Mouse (Mus musculus) adrenal gland, postnatal 10 days (tissue): ENCODE measurements at regions not wholly inside any gene's neighbourhood (a gene's known extent, or its start where the extent isn't known, plus 50 kb on each side); places are given as distances from the start of the nearest gene placed in this dataset.
A peak's percentile ranks its signal among the peaks of the same experiment; 100 is the strongest.
"Not testable (repeated sequence)": the region's sequence is repeated elsewhere in the genome, so short reads cannot be mapped to it uniquely, and the experiment has no call there.

Experiments used
- DNase-seq: peaks from one replicate; pipeline ENCODE4 v3.0.0; 2021; ENCODE audit warnings: mixed read lengths

- DNase-seq = no peak
Measured at GRCm38 (mm10) chr6:89153027-89153662, 209.3 kb downstream of the Plxna1 start.

DNA sequence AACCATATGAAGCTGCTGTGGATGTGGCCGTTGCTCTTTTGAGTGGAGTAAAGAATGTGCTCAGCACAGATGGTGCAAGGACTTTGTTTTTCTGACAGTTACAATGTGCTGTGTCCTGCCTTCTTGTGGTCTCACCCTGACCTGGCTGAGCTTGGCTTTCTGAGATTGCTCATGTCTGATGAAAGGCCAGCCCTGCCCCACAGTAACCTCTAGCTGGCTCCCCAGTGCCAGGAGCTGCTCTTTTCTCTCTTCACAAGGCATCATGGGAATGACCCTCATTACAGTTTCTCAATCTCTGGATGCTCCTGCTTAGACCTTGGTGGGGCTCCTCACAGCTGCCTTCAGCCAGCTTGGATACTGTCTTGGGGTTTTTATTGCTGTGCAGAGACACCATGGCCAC is 204.9 kb downstream of the Plxna1 start:
- DNase-seq = peak; percentile 9

DNA sequence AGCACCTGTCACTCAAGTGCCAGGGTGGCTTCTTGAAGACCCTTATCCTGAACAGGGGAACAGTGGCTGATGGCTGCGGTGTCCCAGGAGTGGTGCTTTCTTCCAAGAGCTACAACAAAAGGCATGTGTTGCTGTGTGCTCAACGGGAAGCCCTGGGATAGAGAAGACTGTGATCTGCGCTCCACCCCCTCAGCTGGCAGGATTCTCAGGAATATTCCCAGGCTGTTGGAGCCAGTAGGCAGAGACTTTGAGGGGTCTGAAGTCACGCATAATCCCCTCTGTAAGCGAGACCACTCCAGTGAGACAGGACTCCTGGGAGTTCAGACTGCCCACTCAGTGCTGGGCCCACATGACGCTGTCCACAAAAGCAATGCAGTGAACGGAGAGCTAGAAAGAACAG is 202.4 kb downstream of the Plxna1 start:
- DNase-seq = no peak

DNA sequence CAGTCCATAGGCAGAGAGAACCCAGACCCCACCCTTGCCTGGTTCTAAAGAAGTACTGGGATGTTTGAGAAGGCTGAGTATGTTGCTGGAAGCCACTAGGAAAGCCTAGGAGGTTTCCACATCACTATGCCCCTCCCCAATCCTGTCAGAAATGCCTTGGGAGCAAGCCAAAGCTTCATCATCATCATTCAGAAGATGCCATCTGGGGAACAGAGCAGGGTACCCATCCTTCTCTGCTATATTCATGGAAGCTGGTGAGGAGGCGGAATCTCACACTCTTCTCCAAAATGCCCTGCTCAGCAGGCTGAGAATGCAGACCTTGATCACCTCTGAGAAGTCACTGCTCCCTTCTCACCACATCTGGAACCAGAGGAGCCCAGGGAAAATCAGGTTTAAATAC is 200.7 kb downstream of the Plxna1 start:
- no peak for DNase-seq

- no peak for DNase-seq
Measured at GRCm38 (mm10) chr6:89169520-89169919, 192.9 kb downstream of the Plxna1 start.

DNA sequence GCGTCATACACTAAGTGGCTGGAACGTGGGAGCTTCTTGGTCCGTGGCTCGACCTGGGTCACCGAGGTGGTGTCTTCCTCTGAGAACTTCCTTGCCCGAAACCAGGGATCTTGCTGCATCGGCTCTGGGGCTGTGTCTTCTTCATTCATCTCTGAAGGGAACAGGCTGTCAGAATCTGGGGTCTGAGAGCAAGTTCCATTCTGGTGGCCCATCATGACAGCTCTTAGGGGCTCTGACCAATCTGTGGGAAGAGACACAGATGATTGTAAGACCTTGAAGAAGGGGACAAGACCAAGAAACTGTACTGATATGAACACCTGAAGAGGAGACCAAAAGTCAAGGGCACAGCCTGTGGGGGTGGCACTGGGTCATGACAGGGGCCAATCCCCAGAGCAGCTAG is 177.5 kb downstream of the Plxna1 start:
- DNase-seq = not testable (repeated sequence)

GRCm38 (mm10) chr6:89200514-89201284 is 161.7 kb downstream of the Plxna1 start:
- DNase-seq = not testable (repeated sequence)

DNA sequence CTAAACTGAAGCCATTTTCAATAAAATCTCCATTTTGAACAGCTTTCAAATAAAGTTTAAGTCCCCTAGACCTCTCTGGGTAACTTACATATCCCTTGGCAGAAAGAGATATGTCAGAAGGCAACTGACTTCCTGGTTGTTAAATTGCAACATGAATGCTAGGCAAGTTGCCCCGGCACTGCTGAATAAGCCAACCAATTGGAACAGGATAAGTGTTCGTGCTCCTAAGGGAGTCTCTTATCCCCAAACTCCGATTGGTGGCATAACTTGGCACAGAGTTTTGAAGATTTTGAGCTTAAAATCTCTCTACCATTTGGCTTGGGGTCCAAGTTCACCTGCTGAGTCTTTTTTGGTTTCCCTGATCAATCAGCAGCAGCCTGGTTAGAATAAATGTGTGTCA is 147.4 kb downstream of the Plxna1 start:
- DNase-seq = peak; percentile 56

DNA sequence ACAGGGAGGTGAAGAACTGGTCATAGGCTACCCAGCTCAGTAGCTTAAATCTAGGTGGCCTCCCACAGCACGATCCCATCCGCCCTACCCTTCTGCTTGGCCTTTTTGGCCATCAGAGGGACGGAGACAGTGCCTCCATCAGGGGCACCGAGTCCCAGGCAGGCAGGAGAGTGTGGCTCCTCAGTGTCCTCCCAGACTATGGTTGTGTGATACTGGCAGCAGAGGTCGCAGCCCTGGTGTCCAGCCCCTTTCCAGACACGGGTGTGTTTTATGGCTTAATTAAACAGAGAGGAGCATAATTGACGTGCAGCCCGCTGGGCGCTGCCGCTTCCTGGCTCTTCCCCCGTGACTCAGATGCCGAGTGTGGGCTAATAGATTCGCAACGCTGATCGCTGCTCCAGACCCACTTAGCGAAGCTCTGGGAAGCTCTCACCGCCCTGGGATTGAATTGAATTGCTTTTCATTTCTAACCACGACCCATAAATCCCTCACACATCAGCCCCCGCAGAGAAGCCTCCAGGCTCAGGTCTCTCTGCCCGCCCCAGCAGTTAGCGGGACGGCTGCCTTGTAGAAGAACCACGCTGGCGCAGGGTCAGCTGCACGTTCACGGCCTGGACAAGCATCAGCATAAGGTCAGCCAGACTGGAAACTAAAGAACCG is 126.9 kb downstream of the Plxna1 start:
- DNase-seq = peak; percentile 42

- no peak for DNase-seq
Measured at GRCm38 (mm10) chr6:89236226-89236625, 126.2 kb downstream of the Plxna1 start.

GRCm38 (mm10) chr6:89236892-89237646 is 125.4 kb downstream of the Plxna1 start:
- peak; percentile 47 for DNase-seq

DNA sequence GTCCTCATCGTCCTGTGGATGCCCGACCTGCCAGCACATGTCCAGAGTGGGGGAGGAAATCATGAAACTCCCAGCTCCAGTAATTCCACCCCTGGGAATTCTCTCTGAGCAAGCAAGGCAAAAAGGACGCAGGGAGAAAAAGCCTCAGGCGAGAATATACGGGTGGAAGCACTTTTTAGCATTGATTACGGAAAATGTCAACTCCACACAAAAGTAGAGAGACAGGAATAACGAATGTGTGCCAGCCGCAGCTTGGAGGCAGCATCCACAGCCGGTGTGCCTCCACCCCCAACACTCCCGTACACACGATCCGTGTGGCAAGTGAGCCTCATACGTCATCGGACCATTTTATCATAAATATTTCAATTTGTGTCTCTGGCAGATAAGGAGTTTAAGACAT is 123.5 kb downstream of the Plxna1 start:
- DNase-seq = peak; percentile 25

GRCm38 (mm10) chr6:89239511-89239910 is 122.9 kb downstream of the Plxna1 start:
- DNase-seq = peak; percentile 86

GRCm38 (mm10) chr6:89240168-89240705 is 122.2 kb downstream of the Plxna1 start:
- no peak for DNase-seq

DNA sequence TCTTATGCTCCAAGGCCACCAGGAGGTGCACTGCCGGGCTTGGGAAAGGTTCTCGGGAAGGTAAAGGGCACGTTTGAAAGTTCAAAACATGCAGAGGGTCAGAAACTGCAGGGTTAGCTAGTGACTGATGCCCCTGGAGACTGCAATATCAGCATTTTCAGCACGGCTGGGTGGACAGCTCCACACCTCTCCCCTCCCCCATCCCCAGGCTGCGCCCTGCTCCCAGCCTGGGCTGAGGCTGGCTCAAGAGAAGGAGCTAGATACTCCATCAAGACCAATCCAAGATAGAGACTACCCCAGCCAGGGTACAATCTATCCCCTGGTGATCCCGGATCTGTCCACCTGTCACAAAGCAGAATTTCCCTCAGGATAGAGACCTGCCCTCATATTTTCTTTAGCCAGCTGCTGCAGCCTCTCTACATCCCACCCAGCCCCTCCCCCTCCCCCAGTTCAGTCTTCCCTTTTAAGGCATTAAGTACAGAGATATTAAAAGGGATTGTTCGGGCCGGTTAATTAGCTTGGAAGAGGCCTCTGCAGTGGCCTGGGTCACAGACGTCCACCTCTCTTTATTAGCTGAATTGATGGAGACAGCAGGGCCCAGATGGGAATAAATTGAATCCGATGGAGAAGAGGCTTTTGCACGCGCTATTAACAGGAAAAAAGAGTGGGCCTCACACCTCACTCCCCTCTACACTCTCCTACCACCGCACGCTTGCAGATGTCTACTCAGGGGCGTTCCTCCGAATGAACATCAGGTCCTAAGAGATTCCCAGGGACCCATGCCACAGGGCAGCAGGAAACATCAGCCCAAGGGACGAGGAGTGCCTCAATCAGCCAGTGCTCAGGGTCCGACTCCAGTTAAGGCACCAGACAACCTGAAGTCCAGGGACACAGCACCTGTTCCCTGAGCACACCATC is 119.8 kb downstream of the Plxna1 start:
- DNase-seq = peak; percentile 71

DNA sequence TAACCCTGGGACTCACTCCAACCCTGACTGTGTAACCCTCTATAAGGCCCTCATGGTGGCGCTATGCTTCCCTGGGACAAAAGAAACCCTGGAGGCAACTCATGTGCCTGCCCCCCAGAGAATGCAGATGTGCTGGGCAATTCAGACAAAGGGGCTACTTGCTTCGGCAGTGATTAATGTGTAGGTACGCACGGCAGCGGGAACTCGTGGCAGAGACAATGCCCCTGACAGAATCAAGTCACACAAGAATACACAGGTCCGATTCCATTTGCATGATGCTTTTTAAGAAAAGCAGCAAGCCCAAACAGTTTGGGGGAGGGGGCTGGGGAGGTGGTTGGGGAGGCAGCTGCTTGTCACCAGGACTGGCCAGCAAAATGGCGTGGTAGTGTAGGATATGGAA is 116.9 kb downstream of the Plxna1 start:
- no peak for DNase-seq

DNA sequence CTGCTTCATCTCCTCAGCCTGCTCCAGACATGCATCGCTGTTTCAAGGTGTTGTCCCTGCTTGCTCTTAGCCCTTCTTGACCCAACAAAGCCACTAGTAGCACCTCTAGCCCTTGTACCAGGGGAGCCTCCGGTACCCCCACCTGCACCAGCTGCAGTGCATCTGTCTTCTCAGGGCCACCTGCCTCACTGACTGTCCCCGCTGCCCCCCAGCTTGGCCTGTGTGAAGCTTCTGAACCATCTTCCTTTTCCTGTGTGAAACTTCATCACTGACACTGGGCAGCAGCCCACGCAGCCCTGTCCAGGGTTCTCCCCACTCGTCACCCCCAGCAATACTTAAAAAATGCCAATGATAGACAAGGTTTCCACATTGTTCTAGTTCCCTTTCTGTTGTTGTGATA is 116.2 kb downstream of the Plxna1 start:
- no peak for DNase-seq

DNA sequence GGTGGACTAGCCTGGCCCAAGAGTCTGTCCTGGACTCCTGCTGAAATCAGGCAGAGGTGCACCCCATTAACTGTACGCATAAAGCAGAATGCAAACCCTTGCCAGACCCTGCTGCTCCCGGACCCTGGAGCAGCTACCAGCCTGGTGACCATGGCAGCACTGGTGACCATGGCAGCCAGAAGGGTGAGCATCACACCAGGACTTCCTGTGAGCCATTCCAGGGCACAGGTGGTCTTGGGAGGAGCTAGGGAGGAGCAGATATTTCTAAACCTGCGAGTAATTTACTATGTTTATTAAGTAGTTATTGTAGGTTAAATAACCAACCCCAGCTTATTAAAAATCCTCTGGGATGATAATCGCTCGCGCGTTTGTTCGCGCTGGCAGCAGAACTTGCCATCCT is 113.8 kb downstream of the Plxna1 start:
- no peak for DNase-seq

DNA sequence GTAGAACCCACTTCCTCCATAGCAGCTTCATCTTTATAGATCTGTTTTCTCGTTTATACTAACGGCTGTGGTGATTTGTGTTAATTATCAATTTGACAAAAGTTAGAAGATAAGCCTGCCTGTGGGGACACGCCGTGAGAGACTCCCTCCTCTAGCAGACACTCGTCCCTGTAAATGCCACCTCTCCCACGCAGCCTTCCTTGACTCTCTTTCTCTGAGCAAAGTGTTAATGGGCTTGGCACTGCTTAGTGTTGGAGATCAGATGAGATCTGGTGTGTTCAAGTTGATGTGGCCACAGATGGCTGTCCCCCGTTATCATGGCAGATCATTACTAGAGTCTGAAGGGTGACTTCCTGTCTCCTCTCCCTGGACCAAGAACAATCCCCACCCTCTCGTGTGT is 113.1 kb downstream of the Plxna1 start:
- DNase-seq = no peak

DNA sequence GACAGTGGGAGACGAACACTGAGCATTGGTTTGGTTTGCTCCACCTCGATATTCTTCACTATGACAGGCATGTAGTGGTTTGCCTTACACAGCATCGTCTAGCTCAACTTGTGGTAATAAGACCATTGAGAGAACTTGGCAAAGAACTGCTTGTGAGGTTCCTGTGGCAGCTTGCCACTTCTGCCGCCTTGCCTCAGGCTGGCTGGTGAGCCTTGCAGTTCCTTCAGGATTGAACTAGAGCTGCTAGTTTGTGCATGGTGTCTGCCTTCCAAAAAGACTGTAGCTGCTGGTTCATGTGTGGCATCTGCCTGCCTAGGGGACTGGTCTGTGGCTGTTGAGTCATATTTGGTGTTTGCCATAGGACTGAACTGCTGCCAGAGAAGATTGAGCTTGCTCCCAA is 110.8 kb downstream of the Plxna1 start:
- no peak for DNase-seq

- DNase-seq = no peak
Measured at GRCm38 (mm10) chr6:89256022-89256421, 106.4 kb downstream of the Plxna1 start.
